Mouse (Mus musculus) myocyte (in vitro differentiated cells): Measurements from ENCODE around the gene Runx2. TPM values are rescaled to one million over a fixed set of nuclear protein-coding genes. Genes with fewer than 3 reads are reported as not detected.
A peak's percentile ranks its signal among the peaks of the same experiment; 100 is the strongest.

Source experiments
- H3K27me3 ChIP-seq: one replicate; pipeline ENCODE4 v1.6.1; 2011; ENCODE audit not compliant: control insufficient read depth, insufficient read depth, insufficient read length
- H3K36me3 ChIP-seq: one replicate; pipeline ENCODE4 v1.6.1; 2011; ENCODE audit not compliant: control insufficient read depth, insufficient read depth
- H3K4me2 ChIP-seq: one replicate; pipeline ENCODE4 v1.6.1; 2011; ENCODE audit warnings: low read depth, control low read depth
- H3K4me3 ChIP-seq: one replicate; pipeline ENCODE4 v1.5.1; 2011; ENCODE audit warnings: mild to moderate bottlenecking, control low read depth, moderate library complexity
- H3K79me2 ChIP-seq: one replicate; pipeline ENCODE4 v1.6.1; 2011; ENCODE audit not compliant: control insufficient read depth, insufficient read depth
- H3ac ChIP-seq: one replicate; pipeline ENCODE4 v1.6.1; 2011; ENCODE audit not compliant: control insufficient read depth, insufficient read length
- CEBPB ChIP-seq: IDR thresholded peaks from 2 replicates; pipeline ENCODE4 v1.6.1; 2011; ENCODE audit warnings: mild to moderate bottlenecking, moderate library complexity; ENCODE audit not compliant: poor library complexity, insufficient read depth, severe bottlenecking
- E2F4 ChIP-seq: IDR thresholded peaks from one replicate; pipeline ENCODE4 v1.6.1; 2011; ENCODE audit warnings: mild to moderate bottlenecking, control low read depth, moderate library complexity; ENCODE audit not compliant: insufficient read depth
- MAX ChIP-seq: IDR thresholded peaks from one replicate; pipeline ENCODE4 v1.6.1; 2011; ENCODE audit warnings: low read depth, mild to moderate bottlenecking, control low read depth
- MYOD1 ChIP-seq, 3 experiments: IDR thresholded peaks; one replicate each; pipeline ENCODE4 v1.6.1; 2011; ENCODE audit warnings: control low read depth in 2 of 3, low read depth in 2 of 3, mild to moderate bottlenecking in 2 of 3, moderate library complexity in 1 of 3; ENCODE audit not compliant: insufficient read length in 2 of 3, control insufficient read depth in 1 of 3
- MYOG ChIP-seq, 3 experiments: IDR thresholded peaks; one replicate each; pipeline ENCODE4 v1.6.1; 2011; ENCODE audit warnings: control low read depth in 2 of 3, low read depth in 2 of 3, mild to moderate bottlenecking in 2 of 3; ENCODE audit not compliant: insufficient read length in 2 of 3, control insufficient read depth in 1 of 3, insufficient read depth in 1 of 3
- POLR2A ChIP-seq: IDR thresholded peaks from one replicate; pipeline ENCODE4 v1.6.1; 2011; ENCODE audit warnings: low read depth, mild to moderate bottlenecking, control low read depth, moderate library complexity; ENCODE audit not compliant: insufficient read length
- POLR2AphosphoS2 ChIP-seq: IDR thresholded peaks from one replicate; pipeline ENCODE4 v1.6.1; 2011; ENCODE audit warnings: low read depth, control low read depth; ENCODE audit not compliant: insufficient read length
- REST ChIP-seq: IDR thresholded peaks from one replicate; pipeline ENCODE4 v1.6.1; 2011; ENCODE audit warnings: mild to moderate bottlenecking, control low read depth, moderate library complexity; ENCODE audit not compliant: insufficient read depth, insufficient read length
- SRF ChIP-seq: IDR thresholded peaks from one replicate; pipeline ENCODE4 v1.6.1; 2011; ENCODE audit warnings: low read depth; ENCODE audit not compliant: control insufficient read depth, insufficient read length
- TCF12 ChIP-seq: IDR thresholded peaks from one replicate; pipeline ENCODE4 v1.6.1; 2011; ENCODE audit warnings: mild to moderate bottlenecking, control low read depth; ENCODE audit not compliant: poor library complexity, insufficient read depth, severe bottlenecking
- TCF3 ChIP-seq: IDR thresholded peaks from one replicate; pipeline ENCODE4 v1.6.1; 2011; ENCODE audit warnings: low read depth, control low read depth; ENCODE audit not compliant: insufficient read length
- USF1 ChIP-seq: IDR thresholded peaks from one replicate; pipeline ENCODE4 v1.6.1; 2011; ENCODE audit warnings: low read depth, mild to moderate bottlenecking, control low read depth, moderate library complexity
- polyA plus RNA-seq: library from polyadenylated mRNA; unstranded; fragments of >200 nt; fragmentation: generic; extraction: Trizol; gene quantifications from one replicate; pipeline ENCODE4 v1.2.1, GENCODE M21; 2012; ENCODE audit warnings: missing spikeins

The Runx2 gene
- polyA plus RNA-seq, 1 experiment, result 6.7 TPM

DNA sequence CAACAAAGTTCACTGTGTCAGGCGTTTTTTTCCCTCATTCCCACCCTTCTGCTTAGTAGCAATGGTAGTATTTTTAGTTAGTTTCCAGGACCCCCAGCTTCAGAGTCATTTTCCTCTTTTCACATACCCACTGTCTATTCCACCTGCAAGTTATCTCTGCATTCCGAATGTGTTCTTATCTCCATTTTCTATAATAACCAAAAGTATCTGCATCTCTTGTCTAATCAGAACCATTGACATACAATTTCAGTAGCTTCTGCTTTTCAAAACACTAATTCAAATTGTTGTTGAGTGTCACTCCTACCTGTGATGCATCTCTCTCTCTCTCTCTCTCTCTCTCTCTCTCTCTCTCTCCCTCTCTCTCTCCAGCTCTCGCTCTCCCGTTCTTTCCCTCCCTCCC lies 34.2 kb downstream of the Runx2 start:
- H3ac ChIP-seq, result no peak overlapping the region
- no peaks in the 10 kb centered on the region for H3K27me3 ChIP-seq

GRCm38 (mm10) chr17:44778141-44778540 lies 36.5 kb downstream of the Runx2 start:
- Histone ChIP-seq H3K36me3 (no peaks in the 10 kb centered on the region), H3K4me2 (peak overlapping the region; percentile 93), H3K79me2 (no peaks in the 10 kb centered on the region), H3K27me3 (no peaks in the 10 kb centered on the region), H3ac (no peak overlapping the region), H3K4me3 (peak overlapping the region; percentile 49)
- TF ChIP-seq TCF3 (no peak), USF1 (no peak), POLR2AphosphoS2 (no peak), POLR2A (no peak), MAX (no peak), REST (no peak), MYOG (IDR thresholded peaks at IDR 0.05; ENCODE audit: control insufficient read depth in 1 of 3, insufficient read depth in 1 of 3, insufficient read length in 2 of 3, low read depth in 2 of 3) (no peak), MYOD1 (IDR thresholded peaks at IDR 0.05; ENCODE audit: control insufficient read depth in 1 of 3, insufficient read length in 2 of 3, low read depth in 2 of 3) (no peak), CEBPB (no peak), SRF (no peak), TCF12 (no peak), E2F4 (no peak)

More for the DNA sequence above, 34.2 kb downstream of the Runx2 start:
- Histone ChIP-seq H3K79me2 (no peaks in the 10 kb centered on the region), H3K4me3 (no peak overlapping the region), H3K36me3 (no peaks in the 10 kb centered on the region), H3K4me2 (no peak overlapping the region)
- no peak for TF ChIP-seq REST
- TF ChIP-seq E2F4, result no peak
- no peak for TF ChIP-seq MAX
- no peak for TF ChIP-seq CEBPB
- TF ChIP-seq SRF, result no peak
- no peak for TF ChIP-seq MYOD1 (IDR thresholded peaks at IDR 0.05; ENCODE audit: control insufficient read depth in 1 of 3, insufficient read length in 2 of 3, low read depth in 2 of 3)

DNA sequence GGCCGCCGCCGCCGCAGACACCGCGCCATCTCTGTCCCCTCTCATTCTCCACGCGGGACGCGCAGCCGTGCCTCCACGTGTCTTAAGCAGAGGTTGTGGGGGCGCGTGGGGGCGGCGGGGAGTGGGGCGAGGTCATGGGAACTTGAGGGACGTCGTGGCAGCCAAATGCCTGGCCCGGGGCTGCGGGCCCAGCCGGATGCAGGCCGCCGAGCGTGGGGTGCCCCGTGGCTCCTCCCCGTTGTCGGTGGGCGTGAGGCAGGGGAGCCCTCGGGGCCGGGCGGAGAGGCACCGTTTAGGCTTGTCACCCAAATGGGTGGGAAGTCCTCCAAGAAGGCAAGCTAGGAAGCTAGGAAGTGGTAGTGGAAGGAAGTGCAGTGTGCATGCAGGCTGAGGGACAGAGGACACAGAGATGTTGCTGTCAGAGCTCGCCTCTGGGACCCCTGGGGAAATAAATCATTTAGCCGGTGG lies 37.2 kb downstream of the Runx2 start:
- peak overlapping the region; percentile 93 for H3K4me2 ChIP-seq
- H3K4me3 ChIP-seq, result peak overlapping the region; percentile 49
- H3K36me3 ChIP-seq, result no peaks in the 10 kb centered on the region
- TF ChIP-seq MYOD1 (IDR thresholded peaks at IDR 0.05; ENCODE audit: control insufficient read depth in 1 of 3, insufficient read length in 2 of 3, low read depth in 2 of 3) (peak in 1 of 3 experiments; percentile 32), E2F4 (no peak), TCF12 (no peak), MYOG (IDR thresholded peaks at IDR 0.05; ENCODE audit: control insufficient read depth in 1 of 3, insufficient read depth in 1 of 3, insufficient read length in 2 of 3, low read depth in 2 of 3) (peak in 1 of 3 experiments; percentile 11), REST (no peak)
- H3K27me3 ChIP-seq, result no peaks in the 10 kb centered on the region
- H3ac ChIP-seq, result peak overlapping the region; percentile 63
- no peaks in the 10 kb centered on the region for H3K79me2 ChIP-seq

- no peaks in the 10 kb centered on the region for H3K79me2 ChIP-seq
- peak within 1 kb of the TSS; percentile 63 for H3ac ChIP-seq
- TF ChIP-seq MYOG (IDR thresholded peaks at IDR 0.05; ENCODE audit: control insufficient read depth in 1 of 3, insufficient read depth in 1 of 3, insufficient read length in 2 of 3, low read depth in 2 of 3) (no peak), POLR2A (peak; percentile 71), MYOD1 (IDR thresholded peaks at IDR 0.05; ENCODE audit: control insufficient read depth in 1 of 3, insufficient read length in 2 of 3, low read depth in 2 of 3) (no peak), SRF (no peak), E2F4 (peak; percentile 69), MAX (peak; percentile 18), TCF12 (no peak), CEBPB (no peak), REST (no peak), USF1 (peak; percentile 61), POLR2AphosphoS2 (peak; percentile 75), TCF3 (no peak)
- no peaks in the 10 kb centered on the region for H3K27me3 ChIP-seq
- H3K36me3 ChIP-seq, result no peaks in the 10 kb centered on the region
- H3K4me2 ChIP-seq, result peak within 1 kb of the TSS; percentile 93
- H3K4me3 ChIP-seq, result peak within 1 kb of the TSS; percentile 49
Observed at GRCm38 (mm10) chr17:44776738-44777270, 37.8 kb downstream of the Runx2 start, which contains the start of gene Supt3. Gene Supt3, plus strand, starts transcription at chr17:44777152.

DNA sequence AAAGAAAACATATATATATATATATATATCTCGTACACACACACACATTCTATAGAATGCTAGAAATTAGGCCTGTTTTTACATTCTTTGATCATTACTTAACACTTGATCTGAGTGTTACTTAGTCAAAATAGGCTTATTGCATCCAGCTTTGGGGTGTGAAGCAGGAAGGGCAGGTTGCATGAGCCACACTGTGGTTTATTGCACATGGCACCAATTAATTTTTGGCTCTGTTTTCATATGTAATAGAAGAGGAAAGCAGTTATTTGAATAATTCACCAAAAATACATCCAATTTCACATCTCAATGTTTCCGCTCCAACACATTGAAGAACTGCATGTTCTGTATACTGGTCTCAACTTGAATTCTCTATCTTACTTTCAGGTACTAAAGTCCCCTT lies 42.0 kb downstream of the Runx2 start:
- no peak for TF ChIP-seq E2F4
- no peak for TF ChIP-seq TCF12
- TF ChIP-seq MYOD1 (IDR thresholded peaks at IDR 0.05; ENCODE audit: control insufficient read depth in 1 of 3, insufficient read length in 2 of 3, low read depth in 2 of 3), result no peak
- TF ChIP-seq POLR2AphosphoS2, result no peak
- no peak for TF ChIP-seq USF1
- no peak for TF ChIP-seq MYOG (IDR thresholded peaks at IDR 0.05; ENCODE audit: control insufficient read depth in 1 of 3, insufficient read depth in 1 of 3, insufficient read length in 2 of 3, low read depth in 2 of 3)
- TF ChIP-seq TCF3, result no peak
- TF ChIP-seq CEBPB, result no peak
- no peak for TF ChIP-seq SRF
- TF ChIP-seq REST, result no peak
- TF ChIP-seq POLR2A, result no peak
- TF ChIP-seq MAX, result no peak
- no peaks in the 10 kb centered on the region for H3K27me3 ChIP-seq
- H3K79me2 ChIP-seq, result no peaks in the 10 kb centered on the region
- H3ac ChIP-seq, result no peak overlapping the region
- H3K4me2 ChIP-seq, result no peak overlapping the region
- H3K36me3 ChIP-seq, result no peaks in the 10 kb centered on the region
- no peak overlapping the region for H3K4me3 ChIP-seq
